Mouse (Mus musculus) hindbrain, embryonic 15.5 days (tissue): Measurements from ENCODE around the gene Slc25a11. TPM values are rescaled to one million over a fixed set of nuclear protein-coding genes. Genes with fewer than 3 reads are reported as not detected.

Experiments
- ATAC-seq: fragments of 200-750 bp; cut with Nextera tagmentation; 2 replicates; pipeline ENCODE4 v1.8.0; 2017; ENCODE audit warnings: low read depth, moderate number of reproducible peaks, moderate TSS enrichment; ENCODE audit not compliant: low FRiP score
- H3K27ac ChIP-seq: fragments of 300-500 bp; sonication (generic); replicated peaks from 2 replicates; pipeline ENCODE4 v1.5.1; 2015; ENCODE audit warnings: mild to moderate bottlenecking, inconsistent platforms
- H3K27me3 ChIP-seq: fragments of 300-500 bp; sonication (generic); 2 replicates; pipeline ENCODE4 v1.6.1; 2015; ENCODE audit warnings: control low read depth, inconsistent platforms
- H3K36me3 ChIP-seq: fragments of 300-500 bp; sonication (generic); 2 replicates; pipeline ENCODE4 v1.6.1; 2015; ENCODE audit warnings: control low read depth, inconsistent platforms
- H3K4me1 ChIP-seq: fragments of 300-500 bp; sonication (generic); replicated peaks from 2 replicates; pipeline ENCODE4 v1.6.1; 2015; ENCODE audit warnings: control low read depth, inconsistent platforms
- H3K4me2 ChIP-seq: fragments of 300-500 bp; sonication (generic); 2 replicates; pipeline ENCODE4 v1.6.1; 2015; ENCODE audit warnings: moderate library complexity, mild to moderate bottlenecking, inconsistent platforms
- H3K4me3 ChIP-seq: fragments of 300-500 bp; sonication (generic); 2 replicates; pipeline ENCODE4 v1.5.1; 2015; ENCODE audit warnings: mild to moderate bottlenecking, inconsistent platforms
- H3K9ac ChIP-seq: fragments of 300-500 bp; sonication (generic); 2 replicates; pipeline ENCODE4 v1.6.1; 2015; ENCODE audit warnings: inconsistent platforms
- H3K9me3 ChIP-seq: fragments of 300-500 bp; sonication (generic); 2 replicates; pipeline ENCODE4 v1.6.1; 2016; ENCODE audit warnings: control low read depth, inconsistent platforms
- WGBS: fragments of 180-500 bp; shearing (Covaris S2); methylation state at CpG from one replicate; pipeline ENCODE4 v1.1.7; 2015; 5-methylcytosine and 5-hydroxymethylcytosine counted together
- polyA plus RNA-seq: library from polyadenylated mRNA; unstranded; fragments of >200 nt; fragmentation: Nextera tagmentation; extraction: Ambion mirVana; gene quantifications from 2 replicates; pipeline ENCODE4 v1.2.1, GENCODE M21; 2015

The Slc25a11 gene
- polyA plus RNA-seq, 1 experiment from 2014 or later = 176 TPM

DNA sequence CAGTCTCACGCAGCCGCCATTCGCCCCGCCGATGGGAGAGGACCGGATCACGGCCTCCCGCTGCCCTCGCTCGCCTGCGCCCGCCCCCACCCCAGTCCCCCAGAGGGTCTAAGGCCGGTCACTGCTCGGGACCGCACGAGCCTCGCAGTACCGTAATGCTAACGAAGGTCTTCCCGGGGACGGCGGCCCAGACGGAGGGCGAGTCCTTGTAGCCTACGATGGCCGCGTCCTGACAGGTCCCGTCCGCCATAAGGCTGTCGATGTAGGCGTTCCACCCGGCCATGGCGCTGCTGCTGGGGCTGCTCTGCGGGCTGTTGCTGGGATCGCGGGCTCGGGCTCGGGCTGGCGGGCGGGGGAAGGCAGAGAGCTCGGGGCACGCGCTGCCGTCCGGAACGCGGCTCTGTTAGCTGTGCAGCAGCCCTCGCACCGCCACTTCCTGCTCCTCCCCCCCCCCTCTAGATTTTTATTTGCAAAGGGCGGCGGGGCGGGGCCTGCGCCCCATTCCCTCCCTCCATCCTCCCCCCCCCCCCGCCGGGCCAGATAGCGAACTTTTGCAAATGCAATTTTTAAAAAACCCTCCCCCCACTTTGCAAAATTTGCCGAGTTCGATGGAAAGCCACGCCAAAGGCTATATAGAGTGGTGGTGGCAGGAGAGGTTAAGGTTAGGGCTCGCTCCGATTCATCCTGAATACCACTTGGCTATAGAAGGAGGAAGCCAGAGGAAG, 7.1 kb upstream of the Slc25a11 start, which contains the start of gene Pfn1:
Pfn1 (minus strand) TSS at position 447 of the 725 bp plus-strand sequence.
- Histone ChIP-seq H3K9ac (peak within 1 kb of the TSS; percentile 98), H3K4me1 (peaks cover 48% of the 10 kb centered on the region), H3K4me2 (peak within 1 kb of the TSS; percentile 77), H3K27ac (peak within 1 kb of the TSS; percentile 98), H3K36me3 (peaks cover 29% of the 10 kb centered on the region), H3K4me3 (peak within 1 kb of the TSS; percentile 98), H3K27me3 (no peaks in the 10 kb centered on the region), H3K9me3 (no peaks in the 10 kb centered on the region)
- under 1% methylated on average over 53 of the region's 61 CpGs for WGBS
- peak; percentile 42 for ATAC-seq

DNA sequence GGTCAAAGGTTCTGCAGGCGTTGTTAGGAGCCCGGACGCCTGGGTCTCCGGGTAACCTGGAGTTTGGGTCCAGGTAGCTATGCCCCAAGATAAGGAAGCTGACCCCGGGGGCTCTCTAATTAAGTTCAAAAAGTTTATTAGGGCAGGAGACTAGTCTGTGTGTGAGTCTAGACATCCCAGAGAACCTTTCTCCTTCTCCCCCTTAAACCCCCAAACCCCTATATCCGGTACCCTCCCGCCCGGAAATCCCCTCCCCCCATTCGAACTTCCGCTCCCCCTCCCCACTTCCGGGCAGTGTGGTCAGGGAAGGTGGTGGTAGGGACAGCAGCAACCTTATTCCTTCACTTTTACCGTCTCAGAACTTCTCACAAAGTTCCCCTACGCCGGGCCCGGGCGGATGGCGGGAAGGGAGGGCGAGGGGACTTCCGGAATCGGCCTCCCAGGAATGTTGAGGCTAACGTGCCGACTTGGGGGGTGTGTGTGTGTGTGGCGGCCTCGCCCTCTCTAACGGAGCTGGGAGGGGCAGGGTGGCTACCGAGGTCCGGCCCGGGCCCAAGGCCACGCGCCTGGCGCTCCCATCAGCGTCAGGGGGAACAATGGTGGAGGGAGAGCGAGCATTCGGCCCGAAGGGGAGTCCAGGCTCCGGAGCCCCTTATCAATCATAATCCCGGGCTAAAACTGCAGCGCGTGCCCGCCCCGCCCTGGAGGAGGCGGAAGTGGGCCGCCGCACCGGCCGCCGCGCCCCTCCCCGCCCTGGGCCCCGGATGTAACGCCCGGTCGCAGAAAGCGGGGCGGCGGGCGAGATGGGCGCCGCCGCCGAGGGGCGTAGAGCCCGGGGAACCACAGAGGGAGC, 6.3 kb upstream of the Slc25a11 start:
- ATAC-seq = peak; percentile 59
- under 1% methylated on average over 62 of the region's 63 CpGs for WGBS
- H3K9me3 ChIP-seq = no peaks in the 10 kb centered on the region
- H3K4me2 ChIP-seq = peak overlapping the region; percentile 77
- peak overlapping the region; percentile 98 for H3K27ac ChIP-seq
- H3K36me3 ChIP-seq = peaks cover 34% of the 10 kb centered on the region
- H3K9ac ChIP-seq = peak overlapping the region; percentile 98
- H3K27me3 ChIP-seq = no peaks in the 10 kb centered on the region
- peaks cover 56% of the 10 kb centered on the region for H3K4me1 ChIP-seq
- peak overlapping the region; percentile 98 for H3K4me3 ChIP-seq

DNA sequence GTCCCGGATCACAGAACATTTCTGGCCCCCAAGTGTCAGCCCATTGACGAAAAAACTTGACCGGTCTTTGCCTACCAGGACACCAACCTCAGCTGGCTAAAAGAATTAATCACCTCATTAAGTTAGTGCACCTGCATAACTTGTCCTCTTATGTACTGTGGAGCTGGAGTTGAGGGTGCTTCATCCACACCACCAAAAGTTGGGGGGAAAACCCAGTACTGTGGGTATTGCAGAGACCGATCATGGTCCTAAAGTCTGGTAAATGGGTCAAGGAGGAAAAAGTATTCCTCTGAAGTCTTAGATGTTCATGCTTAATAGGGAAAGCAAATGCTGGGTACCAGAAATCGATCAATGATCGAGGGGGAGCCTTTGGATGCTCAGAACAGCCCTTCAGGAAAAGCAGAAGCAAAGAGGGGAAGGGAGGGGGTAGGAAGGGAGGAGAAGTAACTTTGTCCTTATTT, 5.6 kb upstream of the Slc25a11 start:
- Histone ChIP-seq H3K36me3 (peaks cover 34% of the 10 kb centered on the region), H3K4me2 (peak overlapping the region; percentile 77), H3K27ac (peak overlapping the region; percentile 98), H3K4me1 (peaks cover 62% of the 10 kb centered on the region), H3K27me3 (no peaks in the 10 kb centered on the region), H3K4me3 (peak overlapping the region; percentile 98), H3K9me3 (no peaks in the 10 kb centered on the region), H3K9ac (peak overlapping the region; percentile 98)
- 66% methylated on average over 6 of the region's 6 CpGs for WGBS
- no peak for ATAC-seq

DNA sequence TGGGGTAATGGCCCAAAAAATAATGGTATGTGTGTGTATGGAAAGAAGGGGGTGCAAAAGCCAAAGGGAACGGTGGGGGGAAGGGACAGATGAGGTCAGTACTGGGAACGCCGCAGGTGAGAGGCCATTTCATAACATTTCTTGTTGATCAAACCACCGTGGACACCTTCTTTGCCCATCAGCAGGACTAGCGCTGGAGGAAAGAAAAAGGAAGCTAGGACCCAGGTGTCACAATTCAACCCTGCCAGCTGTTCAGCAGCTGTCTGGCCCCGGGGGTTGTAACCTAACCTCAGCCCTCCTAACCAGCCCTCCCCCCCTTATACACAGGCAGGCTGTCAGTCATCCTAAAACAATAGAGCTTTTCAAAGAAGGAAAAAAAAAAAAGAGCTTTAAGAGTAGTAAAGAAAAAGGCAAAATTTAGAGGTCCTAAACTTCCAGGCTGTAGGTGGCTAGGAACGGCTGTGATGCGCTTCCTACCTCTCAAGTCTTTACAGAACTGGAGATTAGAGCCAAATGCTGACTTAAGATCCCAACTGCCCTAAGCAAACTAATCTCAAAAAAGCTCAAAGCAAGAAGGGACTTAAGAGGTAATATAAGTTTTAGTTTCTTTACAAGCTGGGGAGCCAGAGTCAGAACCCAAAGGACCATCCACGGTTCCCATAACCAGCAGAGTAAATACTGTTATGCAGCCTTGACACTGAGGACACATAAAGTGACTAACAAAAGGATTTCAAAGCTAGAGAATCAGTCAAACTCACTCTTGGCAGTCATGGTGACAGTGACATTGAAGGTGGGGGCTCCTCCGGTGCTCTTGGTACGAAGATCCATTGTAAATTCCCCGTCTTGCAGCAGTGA, 5.0 kb upstream of the Slc25a11 start:
- WGBS = 73% methylated on average over 12 of the region's 12 CpGs
- peaks cover 66% of the 10 kb centered on the region for H3K4me1 ChIP-seq
- ATAC-seq = no peak
- peak overlapping the region; percentile 98 for H3K4me3 ChIP-seq
- peak overlapping the region; percentile 98; the same call in 1 of the 2 replicates for H3K9ac ChIP-seq
- H3K36me3 ChIP-seq = peaks cover 34% of the 10 kb centered on the region
- peak overlapping the region; percentile 77 for H3K4me2 ChIP-seq
- H3K27ac ChIP-seq = no peak overlapping the region
- H3K9me3 ChIP-seq = no peaks in the 10 kb centered on the region
- H3K27me3 ChIP-seq = no peaks in the 10 kb centered on the region

DNA sequence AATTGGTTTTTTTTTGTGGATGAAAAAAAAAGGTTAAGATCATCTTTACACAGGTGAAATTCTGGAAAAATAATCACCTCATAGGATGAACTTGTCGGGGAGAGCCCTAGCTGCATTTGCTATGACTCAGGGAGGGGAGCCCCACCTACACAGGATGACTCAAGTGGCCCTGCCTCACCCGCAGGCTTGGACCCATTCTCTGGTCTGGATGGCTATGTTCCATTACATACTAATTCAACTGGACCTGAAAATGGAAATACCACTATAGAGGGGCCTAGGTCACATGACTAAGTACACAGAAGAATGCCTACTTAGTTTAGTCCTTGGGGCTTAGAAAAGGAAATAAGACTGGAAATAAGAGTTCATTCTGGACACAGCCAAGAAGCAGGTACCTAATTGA, 4.1 kb upstream of the Slc25a11 start:
- peaks cover 61% of the 10 kb centered on the region for H3K4me1 ChIP-seq
- no peak overlapping the region for H3K9ac ChIP-seq
- no peak overlapping the region for H3K4me3 ChIP-seq
- no peak for ATAC-seq
- no peak overlapping the region for H3K27ac ChIP-seq
- no peaks in the 10 kb centered on the region for H3K27me3 ChIP-seq
- WGBS = 85% methylated on average over 2 of the region's 2 CpGs
- H3K9me3 ChIP-seq = no peaks in the 10 kb centered on the region
- H3K4me2 ChIP-seq = no peak overlapping the region
- peaks cover 34% of the 10 kb centered on the region for H3K36me3 ChIP-seq

DNA sequence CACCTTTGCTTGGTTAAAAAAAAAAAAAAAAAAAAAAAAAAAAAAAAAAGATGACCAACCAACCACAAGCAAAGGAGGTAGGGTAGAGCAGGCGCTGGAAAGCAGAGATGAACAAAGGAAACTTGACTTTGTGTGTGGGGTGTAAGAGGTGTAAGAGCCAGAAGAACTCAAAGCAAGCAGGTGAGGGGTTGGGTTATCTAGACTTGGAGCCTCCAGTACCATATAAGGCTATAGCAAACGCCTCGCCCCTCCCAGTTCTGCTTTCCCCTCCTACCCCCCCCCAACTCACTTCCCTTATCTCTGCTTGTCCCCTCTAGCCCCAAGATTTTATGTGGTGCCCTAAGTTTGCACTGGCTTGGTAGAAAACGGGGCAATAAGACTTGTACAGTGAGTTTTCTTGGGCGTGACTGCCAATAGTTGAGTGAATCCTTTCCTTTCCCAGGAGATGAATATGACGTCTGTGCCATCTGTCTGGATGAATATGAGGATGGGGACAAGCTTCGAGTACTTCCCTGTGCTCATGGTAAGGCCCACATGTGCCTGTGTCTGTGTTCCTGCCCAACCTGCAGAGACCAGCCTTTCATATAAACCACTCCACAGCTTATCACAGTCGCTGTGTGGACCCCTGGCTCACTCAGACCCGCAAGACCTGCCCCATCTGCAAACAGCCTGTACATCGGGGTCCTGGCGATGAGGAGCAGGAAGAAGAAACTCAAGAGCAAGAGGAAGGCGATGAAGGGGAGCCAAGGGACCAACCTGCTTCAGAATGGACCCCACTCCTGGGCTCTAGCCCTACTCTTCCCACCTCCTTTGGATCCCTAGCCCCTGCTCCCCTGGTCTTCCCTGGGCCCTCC, 3.3 kb upstream of the Slc25a11 start:
- no peak overlapping the region for H3K27ac ChIP-seq
- peaks cover 34% of the 10 kb centered on the region for H3K36me3 ChIP-seq
- no peak overlapping the region for H3K4me2 ChIP-seq
- WGBS = 82% methylated on average over 12 of the region's 12 CpGs
- H3K9ac ChIP-seq = no peak overlapping the region
- no peak overlapping the region for H3K4me3 ChIP-seq
- no peak for ATAC-seq
- H3K4me1 ChIP-seq = peaks cover 61% of the 10 kb centered on the region
- no peaks in the 10 kb centered on the region for H3K9me3 ChIP-seq
- no peaks in the 10 kb centered on the region for H3K27me3 ChIP-seq

DNA sequence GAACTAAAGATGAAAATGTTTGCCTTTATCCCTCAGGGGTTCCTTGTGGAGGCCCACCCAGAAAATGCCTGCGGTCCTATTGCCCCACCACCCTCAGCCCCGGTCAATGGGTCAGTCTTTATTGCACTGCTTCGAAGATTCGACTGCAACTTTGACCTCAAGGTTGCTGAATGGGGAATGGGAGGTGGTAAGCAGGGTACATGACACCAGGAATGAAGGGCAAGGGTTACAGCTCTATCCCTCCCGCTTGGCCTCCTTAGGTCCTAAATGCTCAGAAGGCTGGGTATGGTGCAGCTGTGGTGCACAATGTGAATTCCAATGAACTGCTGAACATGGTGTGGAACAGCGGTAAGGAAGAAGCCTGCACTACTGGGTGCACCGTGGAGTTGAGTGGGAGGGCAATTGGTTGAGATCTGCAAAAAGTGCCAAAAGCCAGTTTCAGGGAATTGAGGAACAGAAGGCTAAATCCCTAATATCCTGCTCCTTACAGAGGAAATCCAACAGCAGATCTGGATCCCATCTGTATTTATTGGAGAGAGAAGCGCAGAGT, 2.0 kb upstream of the Slc25a11 start:
- Histone ChIP-seq H3K9ac (no peak overlapping the region), H3K27ac (no peak overlapping the region), H3K9me3 (no peaks in the 10 kb centered on the region), H3K36me3 (peaks cover 43% of the 10 kb centered on the region), H3K4me3 (no peak overlapping the region), H3K4me2 (peak overlapping the region; percentile 96; the same call in 1 of the 2 replicates), H3K4me1 (peaks cover 63% of the 10 kb centered on the region), H3K27me3 (no peaks in the 10 kb centered on the region)
- ATAC-seq = no peak
- WGBS = 80% methylated on average over 8 of the region's 8 CpGs

DNA sequence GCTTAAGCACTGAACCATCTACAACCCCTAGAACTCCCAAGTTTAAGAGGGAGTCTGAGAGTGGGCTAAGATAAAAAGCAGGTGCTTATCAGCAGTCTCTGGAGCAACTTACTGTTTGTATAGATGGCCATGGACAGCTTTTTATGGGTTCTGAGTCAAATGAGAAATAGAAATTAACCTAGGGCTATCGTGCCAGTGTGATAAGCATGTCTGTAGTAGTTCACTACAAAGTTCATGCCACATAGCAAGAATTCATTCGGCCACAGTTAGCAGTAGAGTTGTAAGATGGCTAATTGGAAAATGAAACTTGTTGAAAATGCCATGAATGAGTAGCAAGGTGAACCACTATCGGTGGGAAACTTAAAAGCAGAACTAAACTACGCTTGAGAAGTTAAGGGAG, 1.2 kb upstream of the Slc25a11 start:
- peak overlapping the region; percentile 68 for H3K4me3 ChIP-seq
- H3K27me3 ChIP-seq = no peaks in the 10 kb centered on the region
- WGBS = 86% methylated on average over 4 of the region's 4 CpGs
- H3K27ac ChIP-seq = no peak overlapping the region
- H3K9me3 ChIP-seq = no peaks in the 10 kb centered on the region
- peaks cover 49% of the 10 kb centered on the region for H3K36me3 ChIP-seq
- H3K9ac ChIP-seq = peak overlapping the region; percentile 66; the same call in 1 of the 2 replicates
- peaks cover 63% of the 10 kb centered on the region for H3K4me1 ChIP-seq
- H3K4me2 ChIP-seq = peak overlapping the region; percentile 96
- ATAC-seq = no peak

DNA sequence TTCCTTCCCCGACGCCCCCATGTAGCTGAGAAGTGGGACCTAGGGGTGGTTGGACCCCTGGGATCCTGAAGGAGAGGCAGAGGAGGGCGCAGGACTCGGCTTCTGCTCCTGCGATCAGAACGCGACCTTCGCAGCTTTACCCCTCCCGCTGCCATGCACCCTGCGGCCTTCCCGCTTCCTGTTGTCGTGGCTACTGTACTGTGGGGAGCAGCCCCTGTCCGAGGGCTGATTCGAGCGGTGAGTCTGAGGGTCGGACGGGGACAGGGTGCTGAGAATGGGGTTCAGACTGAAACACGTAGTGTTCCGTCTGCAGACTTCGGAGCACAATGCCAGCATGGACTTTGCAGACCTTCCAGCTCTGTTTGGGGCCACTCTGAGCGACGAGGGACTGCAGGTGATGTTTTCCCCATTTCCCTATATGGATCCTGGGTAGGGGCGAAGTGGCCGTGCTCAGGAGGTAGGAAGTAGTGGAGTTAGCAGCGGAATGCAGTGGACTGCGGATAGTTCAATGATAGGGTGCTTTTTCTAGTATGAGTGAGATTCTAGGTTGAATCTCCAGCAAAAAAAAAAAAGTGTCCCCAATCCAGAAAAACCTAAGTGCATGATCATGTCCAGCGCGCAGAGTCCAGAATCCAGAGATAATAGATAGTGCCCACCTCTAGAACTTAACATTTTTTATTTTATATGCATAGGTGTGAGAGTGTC, 589 bp upstream of the Slc25a11 start:
- Histone ChIP-seq H3K4me2 (peak overlapping the region; percentile 96), H3K4me3 (peak overlapping the region; percentile 68), H3K9me3 (no peaks in the 10 kb centered on the region), H3K4me1 (peaks cover 57% of the 10 kb centered on the region), H3K9ac (peak overlapping the region; percentile 66), H3K27ac (peak overlapping the region; percentile 97), H3K27me3 (no peaks in the 10 kb centered on the region), H3K36me3 (peaks cover 51% of the 10 kb centered on the region)
- ATAC-seq = peak; percentile 17; the same call in 1 of the 2 replicates
- WGBS = 5% methylated on average over 28 of the region's 28 CpGs

DNA sequence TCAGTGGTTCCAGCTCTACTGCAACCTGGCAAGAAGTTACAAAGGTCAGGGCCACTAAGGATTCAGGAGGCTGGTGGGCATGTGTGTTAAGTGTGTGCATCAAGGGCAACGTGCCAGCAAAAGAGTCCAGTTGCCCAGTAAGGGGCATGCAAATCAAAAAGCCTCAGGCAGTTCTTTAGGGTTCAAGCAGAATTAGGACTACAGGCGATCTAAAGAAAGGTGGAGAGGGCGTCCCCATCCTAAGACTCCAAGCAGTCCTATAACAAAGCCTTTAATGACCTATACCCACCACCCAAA, 1.1 kb downstream of the Slc25a11 start:
- peaks cover 45% of the 10 kb centered on the region for H3K36me3 ChIP-seq
- peaks cover 41% of the 10 kb centered on the region for H3K4me1 ChIP-seq
- peak overlapping the region; percentile 92 for H3K27ac ChIP-seq
- no peaks in the 10 kb centered on the region for H3K27me3 ChIP-seq
- WGBS = 20% methylated on average over 3 of the region's 3 CpGs
- H3K9ac ChIP-seq = peak overlapping the region; percentile 96
- peak overlapping the region; percentile 68 for H3K4me3 ChIP-seq
- peak overlapping the region; percentile 89 for H3K4me2 ChIP-seq
- ATAC-seq = no peak; the same call in 1 of the 2 replicates
- no peaks in the 10 kb centered on the region for H3K9me3 ChIP-seq
